Mouse (Mus musculus): ENCODE data around the gene Pramel4.

Pramel4 gene

GRCm38 (mm10) chr4:144058826-144059225 is at the start of gene Pramel4:
Gene Pramel4, plus strand, starts transcription at chr4:144059126.
- WGBS: 83% methylated on average over 3 of the region's 3 CpGs

- 90% methylated on average over 1 of the region's 2 CpGs for WGBS
These were observed 47.2 kb downstream of the Pramel4 start, which contains the start of gene Gm13102 for GRCm38 (mm10) chr4:144106174-144106573. Gene Gm13102, plus strand, starts transcription at chr4:144106474.
